16 mouse cellular contexts compared by ENCODE assay signal in genomic region chr10:18328331-18328908, GRCm38 (mm10). TPM values are rescaled to one million over a fixed set of nuclear protein-coding genes. Genes with fewer than 3 reads are reported as not detected.
DNase-seq lines count a peak whose midpoint lies in the region; ATAC-seq lines count a peak whose summit lies in the region.
"Had no signal": no experiment of that assay in that cellular context is flagged by ENCODE, and none has a peak within 500 bp of the region (broad histone marks: within the 10 kb centered on the region; RNA-seq: fewer than 3 reads in every experiment).

No protein-coding gene starts in this region.

- H3K36me3 ChIP-seq in forebrain, embryonic 12.5 days (replicated peaks) = no peaks in the 10 kb centered on the region
- no peaks in the 10 kb centered on the region for H3K36me3 ChIP-seq in forebrain, embryonic 14.5 days (ENCODE audit: control insufficient read depth, insufficient read depth, low read length)
- H3K36me3 ChIP-seq in kidney, embryonic 14.5 days (ENCODE audit: control insufficient read depth, insufficient read depth, low read length) = no peaks in the 10 kb centered on the region
- no peaks in the 10 kb centered on the region for H3K36me3 ChIP-seq in hindbrain, embryonic 15.5 days
- H3K36me3 ChIP-seq in neural tube, embryonic 13.5 days = no peaks in the 10 kb centered on the region
- H3K36me3 ChIP-seq: heart, embryonic 15.5 days had no signal

- WGBS in forebrain, embryonic 12.5 days = 64% methylated on average over 5 of the region's 5 CpGs
- WGBS in forebrain, embryonic 14.5 days = 51% methylated on average over 5 of the region's 5 CpGs
- WGBS in kidney, embryonic 14.5 days = 75% methylated on average over 5 of the region's 5 CpGs
- WGBS in hindbrain, embryonic 15.5 days = 62% methylated on average over 5 of the region's 5 CpGs
- 66% methylated on average over 5 of the region's 5 CpGs for WGBS in neural tube, embryonic 13.5 days

- peaks cover 8% of the 10 kb centered on the region; the same call in 1 of the 2 replicates for H3K27me3 ChIP-seq in forebrain, embryonic 12.5 days
- no peaks in the 10 kb centered on the region; the same call in 1 of the 2 replicates for H3K27me3 ChIP-seq in forebrain, embryonic 14.5 days (replicated peaks; ENCODE audit: control insufficient read depth, insufficient read depth, low read length)
- H3K27me3 ChIP-seq in kidney, embryonic 14.5 days (ENCODE audit: control insufficient read depth, insufficient read depth, low read length) = no peaks in the 10 kb centered on the region
- no peaks in the 10 kb centered on the region for H3K27me3 ChIP-seq in hindbrain, embryonic 15.5 days
- H3K27me3 ChIP-seq in neural tube, embryonic 13.5 days = no peaks in the 10 kb centered on the region
- H3K27me3 ChIP-seq: heart, embryonic 15.5 days had no signal

- H3K9me3 ChIP-seq in forebrain, embryonic 12.5 days = no peaks in the 10 kb centered on the region
- H3K9me3 ChIP-seq in forebrain, embryonic 14.5 days (replicated peaks; ENCODE audit: control insufficient read depth, low read length) = no peaks in the 10 kb centered on the region
- no peaks in the 10 kb centered on the region for H3K9me3 ChIP-seq in kidney, embryonic 14.5 days (ENCODE audit: control insufficient read depth, low read length)
- H3K9me3 ChIP-seq in hindbrain, embryonic 15.5 days = no peaks in the 10 kb centered on the region
- H3K9me3 ChIP-seq in neural tube, embryonic 13.5 days = no peaks in the 10 kb centered on the region
- H3K9me3 ChIP-seq: heart, embryonic 15.5 days; megakaryocyte, embryonic 14.5 days had no signal

- H3K4me1 ChIP-seq in forebrain, embryonic 12.5 days = peaks cover 35% of the 10 kb centered on the region
- H3K4me1 ChIP-seq in forebrain, embryonic 14.5 days (ENCODE audit: control insufficient read depth, insufficient read depth, low read length) = peaks cover 8% of the 10 kb centered on the region; the same call in 1 of the 2 replicates
- peaks cover 10% of the 10 kb centered on the region for H3K4me1 ChIP-seq in kidney, embryonic 14.5 days (ENCODE audit: control insufficient read depth, insufficient read depth, low read length)
- peaks cover 15% of the 10 kb centered on the region for H3K4me1 ChIP-seq in hindbrain, embryonic 15.5 days (replicated peaks)
- peaks cover 19% of the 10 kb centered on the region for H3K4me1 ChIP-seq in neural tube, embryonic 13.5 days (replicated peaks)

- H3K27ac ChIP-seq in forebrain, embryonic 12.5 days = no peak overlapping the region
- H3K27ac ChIP-seq in forebrain, embryonic 14.5 days (ENCODE audit: low read depth, low read length) = no peak overlapping the region
- no peak overlapping the region for H3K27ac ChIP-seq in kidney, embryonic 14.5 days (ENCODE audit: low read depth, low read length)
- H3K27ac ChIP-seq in hindbrain, embryonic 15.5 days (replicated peaks) = no peak overlapping the region
- no peak overlapping the region for H3K27ac ChIP-seq in neural tube, embryonic 13.5 days (replicated peaks)
- H3K27ac ChIP-seq: gastrocnemius, adult 2 months had no signal

- no peak overlapping the region for H3K4me2 ChIP-seq in forebrain, embryonic 12.5 days
- no peak overlapping the region for H3K4me2 ChIP-seq in forebrain, embryonic 14.5 days (ENCODE audit: low read length)
- H3K4me2 ChIP-seq in kidney, embryonic 14.5 days (replicated peaks; ENCODE audit: low read depth, low read length) = no peak overlapping the region
- H3K4me2 ChIP-seq in hindbrain, embryonic 15.5 days = peak overlapping the region; percentile 61; the same call in 1 of the 2 replicates
- no peak overlapping the region for H3K4me2 ChIP-seq in neural tube, embryonic 13.5 days

- ATAC-seq in forebrain, embryonic 12.5 days (ENCODE audit: low FRiP score) = 0 out of 2 replicates have a peak, but pooled peaks have one; percentile 16
- ATAC-seq in forebrain, embryonic 14.5 days = no peak
- ATAC-seq in kidney, embryonic 14.5 days (ENCODE audit: low FRiP score, low TSS enrichment) = peak; percentile 54; the same call in 1 of the 2 replicates
- ATAC-seq in hindbrain, embryonic 15.5 days (ENCODE audit: low FRiP score, low read depth) = no peak
- ATAC-seq in neural tube, embryonic 13.5 days (ENCODE audit: low read depth) = peak; percentile 45; the same call in 1 of the 2 replicates
- ATAC-seq: lung, postnatal 0 days had no signal

- no peak overlapping the region for H3K4me3 ChIP-seq in forebrain, embryonic 12.5 days (replicated peaks)
- no peak overlapping the region for H3K4me3 ChIP-seq in forebrain, embryonic 14.5 days (ENCODE audit: low read depth, low read length)
- no peak overlapping the region for H3K4me3 ChIP-seq in kidney, embryonic 14.5 days (ENCODE audit: low read length)
- no peak overlapping the region for H3K4me3 ChIP-seq in hindbrain, embryonic 15.5 days
- no peak overlapping the region for H3K4me3 ChIP-seq in neural tube, embryonic 13.5 days
- H3K4me3 ChIP-seq: megakaryocyte, embryonic 14.5 days had no signal

- H3K9ac ChIP-seq in forebrain, embryonic 12.5 days = no peak overlapping the region
- no peak overlapping the region for H3K9ac ChIP-seq in forebrain, embryonic 14.5 days (ENCODE audit: low read length)
- no peak overlapping the region for H3K9ac ChIP-seq in kidney, embryonic 14.5 days (ENCODE audit: low read depth, low read length)
- H3K9ac ChIP-seq in hindbrain, embryonic 15.5 days = no peak overlapping the region
- no peak overlapping the region for H3K9ac ChIP-seq in neural tube, embryonic 13.5 days

- no peak for DNase-seq in forebrain, embryonic 14.5 days (ENCODE audit: low spot score)
- no peak for DNase-seq in kidney, postnatal 10 days
- no peak for DNase-seq in gastrocnemius, postnatal 14 days
- no peak for DNase-seq in spleen, postnatal 14 days (ENCODE audit: low spot score in 2 of 2)
- DNase-seq: adrenal gland, adult 2 months; cerebellum, adult 8-10 months; gastrocnemius, adult 2 months; kidney, adult 8-10 months; thymus, postnatal 36 days had no signal

- intact Hi-C loops in gastrocnemius, postnatal 14 days (cut with DNase I; ENCODE audit: low total_unique reads) = no loop called here

RNA-seq across cellular contexts. Expression of gene Nhsl1, which starts 9.6 kb away (rescaled TPM):
- polyA plus RNA-seq in forebrain, embryonic 12.5 days (2016; fragmentation: Nextera tagmentation; extraction: Ambion mirVana) = 15.9 and 17.2 TPM in 2 replicates
- 17.1 and 17.9 TPM in 2 replicates for polyA plus RNA-seq in forebrain, embryonic 14.5 days (2014; fragmentation: Nextera tagmentation; extraction: Ambion mirVana)
- polyA plus RNA-seq in kidney, embryonic 14.5 days (2014; fragmentation: Nextera tagmentation; extraction: Ambion mirVana) = 9.8 and 11.9 TPM in 2 replicates
- polyA plus RNA-seq in hindbrain, embryonic 15.5 days (2015; fragmentation: Nextera tagmentation; extraction: Ambion mirVana) = 15.0 and 15.6 TPM in 2 replicates
- 18.4 and 19.3 TPM in 2 replicates for polyA plus RNA-seq in neural tube, embryonic 13.5 days (2015; fragmentation: Nextera tagmentation; extraction: Ambion mirVana)
- 1 to 10 TPM; 6.6 to 7.5 TPM for total RNA-seq in gastrocnemius, postnatal 14 days (2021)

Comparison
In these comparisons a context has a peak if more than half of its experiments do, and no peak if none do; other contexts are left out.
1. ATAC-seq: peak in forebrain, embryonic 12.5 days (single experiment), kidney, embryonic 14.5 days (single experiment) and neural tube, embryonic 13.5 days (single experiment); none in forebrain, embryonic 14.5 days (single experiment) and hindbrain, embryonic 15.5 days (single experiment).